Mouse (Mus musculus) c-Kit-positive CD71-negative TER-119-negative erythroid progenitor cells, embryonic 14.5 days (primary cell): ENCODE data around the gene Zfp867.

Experiments
- DNase-seq: peaks from one replicate; pipeline ENCODE4 v3.0.0-alpha.2; 2013; ENCODE audit warnings: low read depth

Zfp867 gene

GRCm38 (mm10) chr11:59472326-59472677 is at the start of gene Zfp867:
Gene Zfp867, minus strand, starts transcription at chr11:59472474.
- DNase-seq, result peak; percentile 81

GRCm38 (mm10) chr11:59519741-59520495 is 47.6 kb upstream of the Zfp867 start:
- DNase-seq, result no peak

GRCm38 (mm10) chr11:59518226-59518625 is 46.0 kb upstream of the Zfp867 start:
- no peak for DNase-seq

- DNase-seq, result no peak
Observed at GRCm38 (mm10) chr11:59517441-59517840, 45.2 kb upstream of the Zfp867 start.

GRCm38 (mm10) chr11:59514789-59515188 is 42.5 kb upstream of the Zfp867 start:
- DNase-seq, result no peak

- no peak for DNase-seq
Observed at GRCm38 (mm10) chr11:59514381-59514780, 42.1 kb upstream of the Zfp867 start.

GRCm38 (mm10) chr11:59513556-59513955 is 41.3 kb upstream of the Zfp867 start:
- DNase-seq, result no peak

- DNase-seq, result no peak
Observed at GRCm38 (mm10) chr11:59512733-59513132, 40.5 kb upstream of the Zfp867 start.

GRCm38 (mm10) chr11:59511558-59511957 is 39.3 kb upstream of the Zfp867 start:
- DNase-seq, result no peak

- DNase-seq, result no peak
Observed at GRCm38 (mm10) chr11:59506713-59507074, 34.4 kb upstream of the Zfp867 start.

GRCm38 (mm10) chr11:59505839-59506712 is 33.8 kb upstream of the Zfp867 start:
- DNase-seq, result peak; percentile 53

GRCm38 (mm10) chr11:59505351-59505838 is 33.1 kb upstream of the Zfp867 start:
- DNase-seq, result peak; percentile 59

GRCm38 (mm10) chr11:59501978-59502700 is 29.9 kb upstream of the Zfp867 start:
- no peak for DNase-seq

- no peak for DNase-seq
Observed at GRCm38 (mm10) chr11:59497747-59498146, 25.5 kb upstream of the Zfp867 start.

- DNase-seq, result no peak
Observed at GRCm38 (mm10) chr11:59496672-59497310, 24.5 kb upstream of the Zfp867 start.

GRCm38 (mm10) chr11:59486222-59486621 is 13.9 kb upstream of the Zfp867 start:
- no peak for DNase-seq

GRCm38 (mm10) chr11:59485641-59486040 is 13.4 kb upstream of the Zfp867 start:
- DNase-seq, result no peak

- DNase-seq, result no peak
Observed at GRCm38 (mm10) chr11:59483212-59483611, 10.9 kb upstream of the Zfp867 start.

- DNase-seq, result no peak
Observed at GRCm38 (mm10) chr11:59477240-59477639, 5.0 kb upstream of the Zfp867 start.

GRCm38 (mm10) chr11:59471413-59472325 is 605 bp downstream of the Zfp867 start:
- no peak for DNase-seq

- no peak for DNase-seq
Observed at GRCm38 (mm10) chr11:59460459-59460858, 11.8 kb downstream of the Zfp867 start.
